Mouse (Mus musculus) lung, postnatal 0 days (tissue): Measurements from ENCODE around the gene Stn1.

Source experiments
- CTCF ChIP-seq: IDR thresholded peaks from 2 replicates; pipeline ENCODE4 v1.5.1; 2016; ENCODE audit warnings: antibody characterized with exemption, mild to moderate bottlenecking
- EP300 ChIP-seq: IDR thresholded peaks from 2 replicates; pipeline ENCODE4 v1.6.1; 2016; ENCODE audit warnings: antibody characterized with exemption, mild to moderate bottlenecking, control low read depth

GRCm38 (mm10) chr19:47463636-47464303, 73.5 kb downstream of the Stn1 start:
- TF ChIP-seq CTCF (peak; percentile 74), EP300 (no peak)
